Comparison of ENCODE assay signal across 29 mouse cellular contexts in the genomic region with DNA sequence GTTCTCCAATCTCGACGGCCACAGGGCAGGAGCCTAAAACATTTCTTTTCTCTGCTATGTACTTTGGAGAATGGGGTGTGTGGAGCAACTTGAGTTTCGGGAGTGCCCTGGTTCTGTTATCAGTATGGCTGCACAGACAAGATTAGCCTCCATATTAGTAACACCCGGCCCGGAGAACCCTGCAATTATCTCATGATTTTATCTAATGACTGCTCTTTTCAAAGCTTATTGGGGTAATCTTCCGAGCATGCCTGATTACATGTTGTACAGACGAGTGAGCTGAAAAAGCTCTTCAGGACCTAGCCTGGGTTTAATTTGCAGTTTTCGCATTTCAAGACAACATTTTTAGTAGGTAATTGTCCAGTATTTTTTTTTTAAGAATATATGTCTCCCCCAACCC.
DNase-seq lines count a peak whose midpoint lies in the region; ATAC-seq and TF ChIP-seq lines count a peak whose summit lies in the region.
"Had no signal": no experiment of that assay in that cellular context is flagged by ENCODE, and none has a peak within 500 bp of the region (broad histone marks: within the 10 kb centered on the region; RNA-seq: fewer than 3 reads in every experiment).

No protein-coding gene starts in this region.

- intact Hi-C loops in heart, postnatal 14 days (cut with DNase I) = no loop called here

- peak; percentile 34; the same call in 1 of the 2 replicates for ATAC-seq in intestine, embryonic 16.5 days
- no peak for ATAC-seq in intestine, postnatal 0 days
- ATAC-seq: liver, postnatal 0 days; Patski had no signal

- no peak for DNase-seq in heart, embryonic 10.5 days (ENCODE audit: low spot score)
- DNase-seq in heart, postnatal 14 days = no peak
- peak; percentile 56 for DNase-seq in brain, embryonic 14.5 days (ENCODE audit: low read depth)
- DNase-seq in retina, embryonic 14.5 days (ENCODE audit: low spot score) = peak; percentile 45
- DNase-seq in thymus, postnatal 25 days = no peak
- DNase-seq: adrenal gland, postnatal 10 days; cerebellum, adult 11 months; cerebellum, adult 9-10 months; cerebellum, postnatal 36 days; gastrocnemius, postnatal 10 days; kidney, adult 18-20 months; kidney, postnatal 25 days; left cerebral cortex, postnatal 4 days; liver, postnatal 0 days; lung, postnatal 36 days; right cerebral cortex, postnatal 25 days; thymus, adult 2 months; thymus, postnatal 4 days had no signal

- H3K27ac ChIP-seq in heart, embryonic 10.5 days = peak overlapping the region; percentile 32; the same call in 1 of the 2 replicates
- H3K27ac ChIP-seq in intestine, embryonic 16.5 days (ENCODE audit: low read length) = no peak overlapping the region
- H3K27ac ChIP-seq in intestine, postnatal 0 days (ENCODE audit: low read depth, low read length) = no peak overlapping the region
- H3K27ac ChIP-seq: embryonic facial prominence, embryonic 12.5 days; hindbrain, embryonic 14.5 days; kidney, embryonic 15.5 days; limb, embryonic 15.5 days; midbrain, embryonic 12.5 days; neural tube, embryonic 12.5 days had no signal

- no peak overlapping the region for H3K4me3 ChIP-seq in heart, embryonic 10.5 days
- H3K4me3 ChIP-seq in intestine, embryonic 16.5 days (ENCODE audit: low read length) = no peak overlapping the region
- H3K4me3 ChIP-seq in intestine, postnatal 0 days (ENCODE audit: low read depth, low read length) = no peak overlapping the region
- H3K4me3 ChIP-seq: embryonic facial prominence, embryonic 12.5 days; kidney, embryonic 15.5 days; limb, embryonic 15.5 days; midbrain, embryonic 12.5 days; myocyte; neural tube, embryonic 12.5 days had no signal

- H3K27me3 ChIP-seq in heart, embryonic 10.5 days (ENCODE audit: insufficient read depth, poor library complexity, severe bottlenecking) = no peaks in the 10 kb centered on the region
- H3K27me3 ChIP-seq in intestine, embryonic 16.5 days (replicated peaks; ENCODE audit: control insufficient read depth, insufficient read depth, low read length) = no peaks in the 10 kb centered on the region
- no peaks in the 10 kb centered on the region for H3K27me3 ChIP-seq in intestine, postnatal 0 days (replicated peaks; ENCODE audit: control insufficient read depth, insufficient read depth, low read length)
- H3K27me3 ChIP-seq: embryonic facial prominence, embryonic 12.5 days; kidney, embryonic 15.5 days; limb, embryonic 15.5 days; midbrain, embryonic 12.5 days; neural tube, embryonic 12.5 days; Patski had no signal

- no peak overlapping the region for H3K4me2 ChIP-seq in intestine, embryonic 16.5 days (ENCODE audit: low read depth, low read length)
- no peak overlapping the region for H3K4me2 ChIP-seq in intestine, postnatal 0 days (replicated peaks; ENCODE audit: low read depth)
- H3K4me2 ChIP-seq: embryonic facial prominence, embryonic 12.5 days; heart, embryonic 11.5 days; hindbrain, embryonic 14.5 days; kidney, embryonic 15.5 days; limb, embryonic 15.5 days; midbrain, embryonic 12.5 days; neural tube, embryonic 12.5 days had no signal

- H3K9me3 ChIP-seq in heart, embryonic 10.5 days = no peaks in the 10 kb centered on the region
- H3K9me3 ChIP-seq in intestine, embryonic 16.5 days (ENCODE audit: control insufficient read depth, low read length) = no peaks in the 10 kb centered on the region
- no peaks in the 10 kb centered on the region for H3K9me3 ChIP-seq in intestine, postnatal 0 days (ENCODE audit: control insufficient read depth)
- H3K9me3 ChIP-seq: embryonic facial prominence, embryonic 12.5 days; kidney, embryonic 15.5 days; limb, embryonic 15.5 days; midbrain, embryonic 12.5 days; neural tube, embryonic 12.5 days had no signal

- H3K4me1 ChIP-seq in heart, embryonic 10.5 days = peaks cover 93% of the 10 kb centered on the region
- H3K4me1 ChIP-seq in intestine, embryonic 16.5 days (ENCODE audit: control insufficient read depth, insufficient read depth, low read length) = peaks cover 29% of the 10 kb centered on the region
- H3K4me1 ChIP-seq in intestine, postnatal 0 days (replicated peaks; ENCODE audit: control insufficient read depth, insufficient read depth, low read length) = peaks cover 12% of the 10 kb centered on the region; the same call in 1 of the 2 replicates

- 32% methylated on average over 8 of the region's 8 CpGs for WGBS in heart, embryonic 10.5 days
- 53% methylated on average over 8 of the region's 8 CpGs for WGBS in intestine, embryonic 16.5 days
- 40% methylated on average over 8 of the region's 8 CpGs for WGBS in intestine, postnatal 0 days

- TF ChIP-seq CTCF in intestine, postnatal 0 days (IDR thresholded peaks at IDR 0.05; ENCODE audit: low read depth) = no peak
- TF ChIP-seq CTCF in brain, embryonic 14.5 days (IDR thresholded peaks at IDR 0.05; ENCODE audit: borderline replicate concordance, extremely low read depth, insufficient read depth, insufficient read length) = no peak

- H3K36me3 ChIP-seq in heart, embryonic 10.5 days = no peaks in the 10 kb centered on the region
- H3K36me3 ChIP-seq in intestine, embryonic 16.5 days (ENCODE audit: control insufficient read depth, insufficient read depth, low read length) = no peaks in the 10 kb centered on the region
- no peaks in the 10 kb centered on the region for H3K36me3 ChIP-seq in intestine, postnatal 0 days (ENCODE audit: control insufficient read depth, insufficient read depth)
- H3K36me3 ChIP-seq: embryonic facial prominence, embryonic 12.5 days; kidney, embryonic 15.5 days; limb, embryonic 15.5 days; midbrain, embryonic 12.5 days; neural tube, embryonic 12.5 days had no signal

- TF ChIP-seq POLR2A in brain, embryonic 14.5 days (IDR thresholded peaks at IDR 0.05; ENCODE audit: borderline replicate concordance, extremely low read depth, insufficient read depth, insufficient read length, poor library complexity, severe bottlenecking) = no peak

- no peak overlapping the region; the same call in 1 of the 2 replicates for H3K9ac ChIP-seq in intestine, embryonic 16.5 days (ENCODE audit: low read depth, low read length)
- no peak overlapping the region for H3K9ac ChIP-seq in intestine, postnatal 0 days (ENCODE audit: low read depth, low read length)
- H3K9ac ChIP-seq: embryonic facial prominence, embryonic 12.5 days; hindbrain, embryonic 14.5 days; kidney, embryonic 15.5 days; limb, embryonic 15.5 days; liver, postnatal 0 days; midbrain, embryonic 12.5 days; neural tube, embryonic 12.5 days had no signal

Comparison
In these comparisons a context has a peak if more than half of its experiments do, and no peak if none do; other contexts are left out.
1. DNase-seq: peak in brain, embryonic 14.5 days (single experiment) and retina, embryonic 14.5 days (single experiment); none in heart, embryonic 10.5 days (single experiment), heart, postnatal 14 days (0 of 2) and thymus, postnatal 25 days (single experiment).